Comparison of ENCODE assay signal across 17 mouse cellular contexts in the genomic region with DNA sequence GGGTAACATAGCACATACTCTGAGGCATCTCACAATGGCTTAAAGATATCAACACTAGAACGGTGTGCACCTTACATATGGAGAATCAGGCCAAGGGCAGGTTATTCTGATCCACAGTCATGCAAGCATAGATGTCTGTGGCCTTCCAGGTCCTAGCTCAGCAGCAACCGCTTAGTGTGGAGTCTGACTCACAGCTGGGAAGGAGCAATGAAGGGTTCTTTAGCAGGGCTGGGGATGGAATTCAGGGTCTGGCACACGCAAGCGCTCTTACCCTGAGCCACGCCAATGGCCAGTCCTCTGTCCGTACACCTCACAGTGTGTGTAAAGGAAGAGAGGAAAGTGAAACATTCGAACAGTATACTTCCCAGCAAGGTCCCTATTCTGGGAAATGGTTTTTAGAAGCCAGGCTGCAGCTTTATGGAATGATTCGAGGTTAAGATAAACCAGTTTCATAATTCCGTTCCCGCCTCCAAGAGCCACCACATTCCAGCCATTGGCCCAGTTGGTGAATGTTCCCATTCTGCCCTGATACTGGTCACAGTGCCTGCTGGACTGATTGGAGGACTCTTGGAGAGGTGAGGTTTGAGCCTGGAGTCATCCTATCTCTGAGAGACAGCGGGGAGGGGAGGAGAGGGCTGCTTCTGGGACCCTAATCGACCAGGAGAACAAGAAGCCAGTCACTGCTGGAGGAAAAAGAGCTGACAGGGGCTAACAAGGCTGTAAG. TPM values are rescaled to one million over a fixed set of nuclear protein-coding genes. Genes with fewer than 3 reads are reported as not detected.
DNase-seq lines count a peak whose midpoint lies in the region; ATAC-seq and TF ChIP-seq lines count a peak whose summit lies in the region.
"Had no signal": no experiment of that assay in that cellular context is flagged by ENCODE, and none has a peak within 500 bp of the region (broad histone marks: within the 10 kb centered on the region; RNA-seq: fewer than 3 reads in every experiment).

A gene (plus strand): TSS at position 133 of the 724 bp plus-strand sequence.

- H3K4me2 ChIP-seq in forebrain, embryonic 11.5 days (ENCODE audit: low read depth, low read length, severe bottlenecking) = no peak within 1 kb of the TSS
- H3K4me2 ChIP-seq in hindbrain, embryonic 11.5 days (replicated peaks; ENCODE audit: low read depth, low read length) = no peak within 1 kb of the TSS
- H3K4me2 ChIP-seq: forebrain, embryonic 15.5 days; hindbrain, embryonic 15.5 days; liver, embryonic 15.5 days; neural tube, embryonic 15.5 days had no signal

- H3K4me3 ChIP-seq in forebrain, embryonic 10.5 days = no peak within 1 kb of the TSS
- H3K4me3 ChIP-seq in forebrain, embryonic 11.5 days (ENCODE audit: low read depth, low read length) = no peak within 1 kb of the TSS
- no peak within 1 kb of the TSS for H3K4me3 ChIP-seq in testis, adult 2 months (ENCODE audit: control insufficient read depth, low read depth, low read length)
- no peak within 1 kb of the TSS for H3K4me3 ChIP-seq in hindbrain, embryonic 11.5 days (ENCODE audit: low read depth, low read length)
- H3K4me3 ChIP-seq: forebrain, embryonic 15.5 days; hindbrain, embryonic 15.5 days; layer of hippocampus, adult 2 months; liver, embryonic 15.5 days; neural tube, embryonic 15.5 days had no signal

- H3K27me3 ChIP-seq in forebrain, embryonic 10.5 days (ENCODE audit: poor library complexity, severe bottlenecking) = no peaks in the 10 kb centered on the region
- H3K27me3 ChIP-seq in forebrain, embryonic 11.5 days (ENCODE audit: control insufficient read depth, insufficient read depth, low read length) = no peaks in the 10 kb centered on the region
- no peaks in the 10 kb centered on the region for H3K27me3 ChIP-seq in testis, adult 2 months (ENCODE audit: control insufficient read depth, insufficient read depth, low read length)
- no peaks in the 10 kb centered on the region for H3K27me3 ChIP-seq in hindbrain, embryonic 11.5 days (ENCODE audit: control insufficient read depth, insufficient read depth, low read length)
- H3K27me3 ChIP-seq: forebrain, embryonic 15.5 days; hindbrain, embryonic 15.5 days; neural tube, embryonic 15.5 days had no signal

- DNase-seq in forebrain, embryonic 10.5 days (ENCODE audit: extremely low spot score, low spot score) = no peak
- no peak for DNase-seq in forebrain, embryonic 11.5 days (ENCODE audit: low spot score)
- no peak for DNase-seq in testis, postnatal 14 days (ENCODE audit: low spot score)
- DNase-seq in gastrocnemius, adult 8-10 months (ENCODE audit: low spot score in 2 of 2) = no peak
- DNase-seq in hindbrain, embryonic 11.5 days (ENCODE audit: low spot score) = no peak
- DNase-seq in thymus, postnatal 14 days = no peak
- DNase-seq: cerebellum, postnatal 10 days; right cerebral cortex, postnatal 14 days; thymus, postnatal 4 days had no signal

- H3K4me1 ChIP-seq in forebrain, embryonic 10.5 days = peaks cover 25% of the 10 kb centered on the region
- no peaks in the 10 kb centered on the region for H3K4me1 ChIP-seq in forebrain, embryonic 11.5 days (replicated peaks; ENCODE audit: control insufficient read depth, insufficient read depth, low read length)
- no peaks in the 10 kb centered on the region; the same call in 1 of the 2 replicates for H3K4me1 ChIP-seq in testis, adult 2 months (ENCODE audit: control insufficient read depth, insufficient read depth, low read length)
- no peaks in the 10 kb centered on the region for H3K4me1 ChIP-seq in hindbrain, embryonic 11.5 days (replicated peaks; ENCODE audit: control insufficient read depth, insufficient read depth, low read length)
- H3K4me1 ChIP-seq: forebrain, embryonic 15.5 days; hindbrain, embryonic 15.5 days; liver, embryonic 15.5 days; neural tube, embryonic 15.5 days had no signal

- H3K9me3 ChIP-seq in forebrain, embryonic 10.5 days = no peaks in the 10 kb centered on the region
- H3K9me3 ChIP-seq in forebrain, embryonic 11.5 days (ENCODE audit: control insufficient read depth, low read length) = no peaks in the 10 kb centered on the region
- no peaks in the 10 kb centered on the region for H3K9me3 ChIP-seq in hindbrain, embryonic 11.5 days (ENCODE audit: control insufficient read depth, low read length)
- H3K9me3 ChIP-seq: forebrain, embryonic 15.5 days; hindbrain, embryonic 15.5 days; liver, embryonic 15.5 days; neural tube, embryonic 15.5 days had no signal

- no peak for ATAC-seq in forebrain, embryonic 11.5 days (replicated peaks; ENCODE audit: low FRiP score)
- no peak for ATAC-seq in erythroid progenitor cell, adult 5-6 weeks (replicated peaks; ENCODE audit: low FRiP score, poor library complexity, severe bottlenecking)
- no peak for ATAC-seq in hindbrain, embryonic 11.5 days (ENCODE audit: low FRiP score)
- ATAC-seq: forebrain, embryonic 15.5 days had no signal

- 0 out of 2 replicates have a peak within 1 kb of the TSS, but pooled peaks have one; percentile 20 for H3K27ac ChIP-seq in forebrain, embryonic 10.5 days
- H3K27ac ChIP-seq in forebrain, embryonic 11.5 days (ENCODE audit: low read depth, low read length) = no peak within 1 kb of the TSS
- peak within 1 kb of the TSS; percentile 61 for H3K27ac ChIP-seq in testis, adult 2 months (ENCODE audit: control insufficient read depth, insufficient read depth, low read depth, low read length)
- no peak within 1 kb of the TSS for H3K27ac ChIP-seq in hindbrain, embryonic 11.5 days (ENCODE audit: low read depth, low read length)
- H3K27ac ChIP-seq: forebrain, embryonic 15.5 days; hindbrain, embryonic 15.5 days; layer of hippocampus, adult 2 months; liver, embryonic 15.5 days; macrophage; neural tube, embryonic 15.5 days had no signal

- H3K36me3 ChIP-seq in forebrain, embryonic 10.5 days (replicated peaks) = no peaks in the 10 kb centered on the region
- no peaks in the 10 kb centered on the region for H3K36me3 ChIP-seq in forebrain, embryonic 11.5 days (ENCODE audit: control insufficient read depth, insufficient read depth, low read length)
- H3K36me3 ChIP-seq in testis, adult 2 months (ENCODE audit: control insufficient read depth, insufficient read depth, low read length) = no peaks in the 10 kb centered on the region
- H3K36me3 ChIP-seq in hindbrain, embryonic 11.5 days (ENCODE audit: control insufficient read depth, insufficient read depth, low read length) = no peaks in the 10 kb centered on the region
- H3K36me3 ChIP-seq: forebrain, embryonic 15.5 days; hindbrain, embryonic 15.5 days; liver, embryonic 15.5 days; neural tube, embryonic 15.5 days had no signal

- 86% methylated on average over 12 of the region's 12 CpGs for WGBS in forebrain, embryonic 10.5 days
- 90% methylated on average over 12 of the region's 12 CpGs for WGBS in forebrain, embryonic 11.5 days
- WGBS in hindbrain, embryonic 11.5 days = 88% methylated on average over 12 of the region's 12 CpGs

- no peak within 1 kb of the TSS for H3K9ac ChIP-seq in forebrain, embryonic 11.5 days (ENCODE audit: low read length)
- H3K9ac ChIP-seq in hindbrain, embryonic 11.5 days (ENCODE audit: low read depth, low read length) = no peak within 1 kb of the TSS
- H3K9ac ChIP-seq: forebrain, embryonic 15.5 days; hindbrain, embryonic 15.5 days; liver, embryonic 15.5 days; neural tube, embryonic 15.5 days had no signal

- no peak for TF ChIP-seq POLR2A in testis, adult 2 months (IDR thresholded peaks at IDR 0.05; ENCODE audit: control insufficient read depth, low read depth, low read length)

- TF ChIP-seq CTCF in testis, adult 2 months (IDR thresholded peaks at IDR 0.05; ENCODE audit: control insufficient read depth, insufficient read depth, insufficient replicate concordance, low read depth, low read length) = no peak

RNA-seq across cellular contexts. Expression of the gene that starts here (rescaled TPM):
- polyA plus RNA-seq in forebrain, embryonic 10.5 days (2016; fragmentation: Nextera tagmentation; extraction: Ambion mirVana) = 0.10 TPM in 1 of 2 replicates, not detected in the other
- not detected in 2 replicates for polyA plus RNA-seq in forebrain, embryonic 11.5 days (2014; fragmentation: Nextera tagmentation; extraction: Ambion mirVana)
- 0.64 and 0.68 TPM in 2 replicates for polyA plus RNA-seq in testis, adult 2 months (2012; rRNA removed)
- 10 to 100 TPM; 29.4 to 66.8 (median 49.7) TPM for total RNA-seq in gastrocnemius, adult 8-10 months (2022)
- total RNA-seq in erythroid progenitor cell, adult 5-6 weeks (2015; ENCODE audit: low replicate concordance) = not detected in 2 replicates
- total RNA-seq in erythroid progenitor cell, adult 5-6 weeks (2017; ENCODE audit: low replicate concordance) = not detected in 2 replicates
- polyA plus RNA-seq in hindbrain, embryonic 11.5 days (2014; fragmentation: Nextera tagmentation; extraction: Ambion mirVana) = not detected in 2 replicates
- total RNA-seq: layer of hippocampus, adult 2 months had no signal
- polyA plus RNA-seq: forebrain, embryonic 15.5 days; hindbrain, embryonic 15.5 days; macrophage; neural tube, embryonic 15.5 days had no signal

Comparison
In these comparisons a context has a peak if more than half of its experiments do, and no peak if none do; other contexts are left out.
1. RNA of the gene that starts here (total RNA-seq): 29.4 to 66.8 TPM in gastrocnemius, adult 8-10 months; not detected in erythroid progenitor cell, adult 5-6 weeks; every median in the first group is over 10 times any median in the second.
2. H3K27ac ChIP-seq: peak in forebrain, embryonic 10.5 days (single experiment) and testis, adult 2 months (single experiment); none in forebrain, embryonic 11.5 days (single experiment) and hindbrain, embryonic 11.5 days (single experiment).